Mouse (Mus musculus): ENCODE data around the gene Txnl4b. TPM values are rescaled to one million over a fixed set of nuclear protein-coding genes. Genes with fewer than 3 reads are reported as not detected.
A peak's percentile ranks its signal among the peaks of the same experiment; 100 is the strongest.

Gene Txnl4b
- 16.2 and 17.2 TPM in 2 replicates for polyA plus RNA-seq (2016; fragmentation: Nextera tagmentation; extraction: Ambion mirVana)

DNA sequence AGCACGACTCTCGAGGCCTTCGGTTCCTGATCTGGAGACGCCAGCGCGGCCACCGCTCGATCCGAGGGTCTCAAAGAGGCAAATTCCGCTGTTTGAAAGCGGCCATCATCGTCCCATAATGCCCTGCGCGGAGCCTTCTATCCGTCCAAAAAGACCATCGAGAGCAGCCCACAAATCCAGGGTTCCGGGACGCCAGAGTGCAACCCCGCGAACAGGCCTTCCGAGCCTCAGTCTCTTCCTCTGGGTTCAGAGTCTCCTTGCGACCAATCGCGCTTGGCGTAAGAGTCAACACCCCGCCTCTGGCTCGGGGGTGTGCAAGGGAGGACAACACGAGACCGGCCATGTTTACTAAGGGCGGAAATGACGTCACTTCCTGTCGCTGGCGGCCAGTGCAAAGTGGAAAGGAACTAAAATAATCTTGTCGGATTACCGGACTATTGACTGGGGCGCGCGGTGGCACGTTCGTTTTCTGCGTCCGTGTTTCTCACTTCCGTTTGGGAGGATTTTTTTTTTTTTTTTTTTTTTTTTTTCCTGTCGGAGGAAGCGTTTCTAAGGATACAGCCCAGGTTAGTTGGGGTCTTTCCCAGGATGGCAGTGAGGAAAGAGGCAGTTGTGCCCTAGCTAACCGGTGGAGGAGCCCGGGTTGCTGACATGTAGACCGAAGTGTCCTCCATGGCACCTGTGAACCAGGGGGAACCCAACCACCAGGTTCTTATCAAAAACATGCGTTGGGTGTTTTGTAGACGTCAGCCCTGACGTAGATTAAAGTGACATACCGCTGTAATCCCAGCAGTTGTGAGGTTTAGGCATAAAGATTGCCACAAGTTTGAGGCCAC, at the start of gene Txnl4b, which contains the start of gene Dhx38:
Txnl4b (plus strand) TSS at position 395 of the 836 bp plus-strand sequence.
Dhx38 (minus strand) TSS at position 364 of the 836 bp plus-strand sequence.
- Histone ChIP-seq H3K9me3 (replicated peaks) (no peaks in the 10 kb centered on the region), H3K4me3 (peak within 1 kb of the TSS; percentile 84), H3K4me1 (replicated peaks) (peaks cover 14% of the 10 kb centered on the region), H3K36me3 (peaks cover 42% of the 10 kb centered on the region), H3K4me2 (peak within 1 kb of the TSS; percentile 89), H3K9ac (peak within 1 kb of the TSS; percentile 92), H3K27me3 (replicated peaks) (no peaks in the 10 kb centered on the region), H3K27ac (ENCODE audit: poor library complexity, severe bottlenecking) (peak within 1 kb of the TSS; percentile 92)
- peak; percentile 99 for ATAC-seq (ENCODE audit: insufficient number of reproducible peaks, low FRiP score)
- under 1% methylated on average over 52 of the region's 52 CpGs for WGBS

DNA sequence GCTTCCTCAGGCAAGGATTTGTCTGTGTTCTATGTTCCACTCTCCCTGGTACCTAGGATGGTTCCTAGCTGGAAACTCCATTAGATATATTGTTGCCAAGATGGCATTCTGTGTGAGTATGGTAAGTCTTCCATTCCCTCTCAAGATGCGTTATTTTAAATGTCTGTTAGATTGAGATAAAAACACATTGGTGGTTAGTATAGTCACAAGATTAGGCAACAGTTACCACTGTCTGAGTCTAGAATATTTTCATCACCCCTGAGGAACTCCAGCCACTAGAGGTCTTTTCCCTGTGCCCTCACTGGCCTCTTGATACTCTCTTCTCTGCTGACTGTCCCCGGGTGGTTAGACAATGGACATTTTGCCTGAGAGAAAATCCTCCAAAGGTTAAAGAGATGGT, 41.7 kb upstream of the Txnl4b start:
- no peak overlapping the region for H3K9ac ChIP-seq
- H3K4me3 ChIP-seq, result no peak overlapping the region
- no peak overlapping the region for H3K4me2 ChIP-seq
- 66% methylated on average over 2 of the region's 2 CpGs for WGBS
- no peak for ATAC-seq (ENCODE audit: insufficient number of reproducible peaks, low FRiP score)
- H3K9me3 ChIP-seq (replicated peaks), result 0 out of 2 replicates have a peak, but pooled peaks cover 4% of the 10 kb centered on the region
- H3K27me3 ChIP-seq (replicated peaks), result 0 out of 2 replicates have a peak, but pooled peaks cover 4% of the 10 kb centered on the region
- no peaks in the 10 kb centered on the region for H3K36me3 ChIP-seq
- H3K27ac ChIP-seq (ENCODE audit: poor library complexity, severe bottlenecking), result no peak overlapping the region
- no peaks in the 10 kb centered on the region for H3K4me1 ChIP-seq (replicated peaks)

GRCm38 (mm10) chr8:109535140-109535990, 30.3 kb upstream of the Txnl4b start:
- no peak for ATAC-seq (ENCODE audit: insufficient number of reproducible peaks, low FRiP score)
- peaks cover 4% of the 10 kb centered on the region for H3K4me1 ChIP-seq (replicated peaks)
- no peak overlapping the region for H3K9ac ChIP-seq
- no peak overlapping the region for H3K4me3 ChIP-seq
- no peak overlapping the region for H3K4me2 ChIP-seq
- peaks cover 11% of the 10 kb centered on the region; the same call in 1 of the 2 replicates for H3K27me3 ChIP-seq (replicated peaks)
- WGBS, result 77% methylated on average over 19 of the region's 19 CpGs
- H3K36me3 ChIP-seq, result no peaks in the 10 kb centered on the region
- H3K27ac ChIP-seq (ENCODE audit: poor library complexity, severe bottlenecking), result no peak overlapping the region
- no peaks in the 10 kb centered on the region for H3K9me3 ChIP-seq (replicated peaks)

- Histone ChIP-seq H3K4me2 (peak overlapping the region; percentile 45), H3K9ac (peak overlapping the region; percentile 10; the same call in 1 of the 2 replicates), H3K9me3 (replicated peaks) (no peaks in the 10 kb centered on the region), H3K27ac (ENCODE audit: poor library complexity, severe bottlenecking) (peak overlapping the region; percentile 14; the same call in 1 of the 2 replicates), H3K27me3 (replicated peaks) (peaks cover 10% of the 10 kb centered on the region; the same call in 1 of the 2 replicates), H3K4me3 (peak overlapping the region; percentile 20), H3K36me3 (no peaks in the 10 kb centered on the region), H3K4me1 (replicated peaks) (peaks cover 4% of the 10 kb centered on the region)
- peak; percentile 82 for ATAC-seq (ENCODE audit: insufficient number of reproducible peaks, low FRiP score)
- WGBS, result 3% methylated on average over 5 of the region's 5 CpGs
Observed at GRCm38 (mm10) chr8:109536703-109537102, 29.0 kb upstream of the Txnl4b start.

- Histone ChIP-seq H3K4me3 (no peak overlapping the region), H3K27me3 (replicated peaks) (no peaks in the 10 kb centered on the region), H3K9me3 (replicated peaks) (no peaks in the 10 kb centered on the region), H3K9ac (no peak overlapping the region), H3K4me1 (replicated peaks) (no peaks in the 10 kb centered on the region), H3K27ac (ENCODE audit: poor library complexity, severe bottlenecking) (no peak overlapping the region), H3K4me2 (no peak overlapping the region), H3K36me3 (peaks cover 17% of the 10 kb centered on the region)
- no peak for ATAC-seq (ENCODE audit: insufficient number of reproducible peaks, low FRiP score)
- 63% methylated on average over 5 of the region's 5 CpGs for WGBS
Observed at GRCm38 (mm10) chr8:109542165-109542564, 23.5 kb upstream of the Txnl4b start.

DNA sequence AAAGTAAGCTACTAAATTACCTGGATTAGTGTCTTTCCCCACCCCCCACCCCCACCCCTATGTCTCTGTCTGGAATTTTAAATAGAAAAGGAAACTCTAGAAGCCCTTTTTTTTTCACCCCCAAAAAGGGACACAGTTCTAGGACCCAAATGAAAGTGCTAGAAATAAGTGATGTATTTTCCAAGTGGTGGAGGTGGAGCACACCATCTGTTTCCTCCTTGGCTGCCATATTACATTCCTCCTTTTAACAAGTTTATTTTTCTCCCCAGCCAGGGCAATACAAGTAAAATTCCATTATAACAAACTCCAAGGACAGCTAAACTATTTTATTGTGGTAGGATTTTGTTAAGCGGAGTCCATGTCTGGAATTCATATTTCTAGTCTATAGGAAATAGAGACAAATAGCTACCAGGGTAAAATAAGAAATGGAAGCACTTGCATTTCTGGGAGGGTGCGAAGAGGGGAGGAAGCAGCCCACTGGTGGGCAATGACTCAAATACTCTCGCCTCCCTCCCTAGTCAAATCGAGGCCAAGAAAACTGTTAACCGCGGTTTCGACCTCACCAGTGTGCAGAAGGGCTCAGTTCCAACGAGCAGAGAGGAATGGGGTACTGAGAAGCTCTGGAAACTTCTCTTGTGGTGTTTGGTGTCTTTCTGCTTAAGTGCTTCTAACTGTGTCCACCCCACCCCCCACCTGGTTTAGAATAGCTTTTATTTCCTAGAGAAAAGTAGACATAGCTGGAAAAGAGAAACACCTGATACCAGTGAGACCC, 22.8 kb upstream of the Txnl4b start:
- H3K9ac ChIP-seq, result no peak overlapping the region
- 78% methylated on average over 8 of the region's 8 CpGs for WGBS
- no peak overlapping the region for H3K4me3 ChIP-seq
- no peaks in the 10 kb centered on the region for H3K9me3 ChIP-seq (replicated peaks)
- no peak overlapping the region for H3K27ac ChIP-seq (ENCODE audit: poor library complexity, severe bottlenecking)
- H3K27me3 ChIP-seq (replicated peaks), result no peaks in the 10 kb centered on the region
- ATAC-seq (ENCODE audit: insufficient number of reproducible peaks, low FRiP score), result no peak
- H3K4me2 ChIP-seq, result no peak overlapping the region
- peaks cover 25% of the 10 kb centered on the region for H3K36me3 ChIP-seq
- no peaks in the 10 kb centered on the region for H3K4me1 ChIP-seq (replicated peaks)

GRCm38 (mm10) chr8:109544049-109544448, 21.6 kb upstream of the Txnl4b start:
- Histone ChIP-seq H3K36me3 (peaks cover 36% of the 10 kb centered on the region), H3K9me3 (replicated peaks) (no peaks in the 10 kb centered on the region), H3K4me2 (no peak overlapping the region), H3K27me3 (replicated peaks) (no peaks in the 10 kb centered on the region), H3K4me3 (no peak overlapping the region), H3K27ac (ENCODE audit: poor library complexity, severe bottlenecking) (no peak overlapping the region), H3K4me1 (replicated peaks) (no peaks in the 10 kb centered on the region), H3K9ac (no peak overlapping the region)
- ATAC-seq (ENCODE audit: insufficient number of reproducible peaks, low FRiP score), result no peak
- 33% methylated on average over 2 of the region's 3 CpGs for WGBS

GRCm38 (mm10) chr8:109551663-109552062, 14.0 kb upstream of the Txnl4b start:
- no peaks in the 10 kb centered on the region for H3K4me1 ChIP-seq (replicated peaks)
- 38% methylated on average over 3 of the region's 3 CpGs for WGBS
- no peak overlapping the region for H3K4me3 ChIP-seq
- H3K9me3 ChIP-seq (replicated peaks), result no peaks in the 10 kb centered on the region
- H3K4me2 ChIP-seq, result no peak overlapping the region
- H3K9ac ChIP-seq, result no peak overlapping the region
- no peak overlapping the region for H3K27ac ChIP-seq (ENCODE audit: poor library complexity, severe bottlenecking)
- ATAC-seq (ENCODE audit: insufficient number of reproducible peaks, low FRiP score), result no peak
- no peaks in the 10 kb centered on the region for H3K27me3 ChIP-seq (replicated peaks)
- H3K36me3 ChIP-seq, result peaks cover 100% of the 10 kb centered on the region

- no peaks in the 10 kb centered on the region for H3K27me3 ChIP-seq (replicated peaks)
- peak overlapping the region; percentile 89; the same call in 1 of the 2 replicates for H3K4me2 ChIP-seq
- ATAC-seq (ENCODE audit: insufficient number of reproducible peaks, low FRiP score), result no peak
- H3K36me3 ChIP-seq, result peaks cover 42% of the 10 kb centered on the region
- H3K4me3 ChIP-seq, result no peak overlapping the region
- H3K4me1 ChIP-seq (replicated peaks), result peaks cover 14% of the 10 kb centered on the region
- no peak overlapping the region for H3K27ac ChIP-seq (ENCODE audit: poor library complexity, severe bottlenecking)
- no peaks in the 10 kb centered on the region for H3K9me3 ChIP-seq (replicated peaks)
- WGBS, result 67% methylated on average over 2 of the region's 2 CpGs
- no peak overlapping the region for H3K9ac ChIP-seq
Observed at GRCm38 (mm10) chr8:109563881-109564280, 1.8 kb upstream of the Txnl4b start.

- Histone ChIP-seq H3K4me3 (peak overlapping the region; percentile 84), H3K9me3 (replicated peaks) (no peaks in the 10 kb centered on the region), H3K27ac (ENCODE audit: poor library complexity, severe bottlenecking) (peak overlapping the region; percentile 92; the same call in 1 of the 2 replicates), H3K9ac (peak overlapping the region; percentile 92), H3K4me2 (peak overlapping the region; percentile 89), H3K27me3 (replicated peaks) (no peaks in the 10 kb centered on the region), H3K36me3 (peaks cover 42% of the 10 kb centered on the region), H3K4me1 (replicated peaks) (peaks cover 14% of the 10 kb centered on the region)
- WGBS, result 2% methylated on average over 10 of the region's 10 CpGs
- ATAC-seq (ENCODE audit: insufficient number of reproducible peaks, low FRiP score), result no peak
Observed at GRCm38 (mm10) chr8:109564766-109565165, 926 bp upstream of the Txnl4b start.
